ENCODE assay signal across 8 mouse cellular contexts in the genomic region with DNA sequence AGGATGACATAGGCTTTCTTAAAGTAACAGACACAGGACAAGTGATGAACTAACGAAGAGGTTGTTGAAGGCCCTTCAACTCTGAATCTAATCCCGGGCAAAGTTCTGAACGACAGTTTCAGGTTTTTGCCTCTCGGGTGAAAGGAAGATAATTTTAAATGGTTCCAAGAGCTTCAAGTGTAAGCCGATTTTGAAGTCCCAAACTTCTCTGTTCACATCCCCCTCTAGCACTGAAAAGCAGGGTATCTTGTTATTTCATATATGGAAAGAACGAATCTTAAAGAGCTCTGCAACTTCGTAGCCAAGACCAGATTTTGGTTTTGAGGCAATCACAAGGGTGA. TPM values are rescaled to one million over a fixed set of nuclear protein-coding genes. Genes with fewer than 3 reads are reported as not detected.
A peak's percentile ranks its signal among the peaks of the same experiment; 100 is the strongest.
DNase-seq lines count a peak whose midpoint lies in the region; ATAC-seq and TF ChIP-seq lines count a peak whose summit lies in the region.

No protein-coding gene starts in this region.

- no peak for TF ChIP-seq CTCF in heart, adult 2 months (IDR thresholded peaks at IDR 0.05)
- no peak for TF ChIP-seq CTCF in thymus, adult 2 months (IDR thresholded peaks at IDR 0.05; ENCODE audit: borderline replicate concordance, control insufficient read depth, extremely low read depth, insufficient read depth, low read length, poor library complexity)

- peaks cover 7% of the 10 kb centered on the region for H3K79me2 ChIP-seq in heart, adult 2 months (replicated peaks; ENCODE audit: control insufficient read depth, insufficient read depth, low read length)

- no peak for DNase-seq in heart, adult 2 months
- no peak for DNase-seq in heart, adult 18-20 months
- no peak for DNase-seq in thymus, adult 2 months
- no peak for DNase-seq in thymus, postnatal 4 days
- no peak for DNase-seq in liver, embryonic 13.5 days
- no peak for DNase-seq in urinary bladder, postnatal 4 days (ENCODE audit: low spot score in 2 of 2)
- DNase-seq in adrenal gland, postnatal 14 days, result no peak

- no peak for TF ChIP-seq POLR2A in heart, adult 2 months (IDR thresholded peaks at IDR 0.05; ENCODE audit: insufficient read depth, low read depth, low read length)
- no peak for TF ChIP-seq POLR2A in thymus, adult 2 months (IDR thresholded peaks at IDR 0.05; ENCODE audit: control insufficient read depth, extremely low read depth, insufficient read depth, low read length, poor library complexity)

- H3K36me3 ChIP-seq in heart, adult 2 months (ENCODE audit: control insufficient read depth, insufficient read depth, low read length), result no peaks in the 10 kb centered on the region
- H3K36me3 ChIP-seq in thymus, adult 2 months (ENCODE audit: control insufficient read depth, insufficient read depth, low read length), result peaks cover 20% of the 10 kb centered on the region
- H3K36me3 ChIP-seq in liver, embryonic 13.5 days, result peaks cover 66% of the 10 kb centered on the region

- peak overlapping the region; percentile 97 for H3K27ac ChIP-seq in heart, adult 2 months
- H3K27ac ChIP-seq in thymus, adult 2 months (ENCODE audit: control insufficient read depth, insufficient read depth, low read length), result peak overlapping the region; percentile 85
- peak overlapping the region; percentile 93 for H3K27ac ChIP-seq in liver, embryonic 13.5 days

- H3K4me2 ChIP-seq in liver, embryonic 13.5 days, result peak overlapping the region; percentile 99

- H3K27me3 ChIP-seq in heart, adult 2 months (ENCODE audit: control insufficient read depth, insufficient read depth, low read length), result no peaks in the 10 kb centered on the region
- no peaks in the 10 kb centered on the region for H3K27me3 ChIP-seq in thymus, adult 2 months (ENCODE audit: control insufficient read depth, insufficient read depth, low read length)
- no peaks in the 10 kb centered on the region for H3K27me3 ChIP-seq in liver, embryonic 13.5 days

- H3K4me3 ChIP-seq in heart, adult 2 months, result peak overlapping the region; percentile 94
- H3K4me3 ChIP-seq in thymus, adult 2 months (ENCODE audit: control insufficient read depth, insufficient read depth, low read length), result peak overlapping the region; percentile 92
- peak overlapping the region; percentile 79 for H3K4me3 ChIP-seq in liver, embryonic 13.5 days (replicated peaks)

- intact Hi-C loops in heart, adult 2 months (cut with DNase I), result loop anchor here (5.0 to 10.0 kb wide), 3 partner anchors 42 to 304 kb away; a partner anchor contains a TSS

- peaks cover 14% of the 10 kb centered on the region for H3K4me1 ChIP-seq in heart, adult 2 months (ENCODE audit: control insufficient read depth, insufficient read depth, low read length)
- peaks cover 42% of the 10 kb centered on the region for H3K4me1 ChIP-seq in thymus, adult 2 months (replicated peaks; ENCODE audit: control insufficient read depth, insufficient read depth, low read length)
- H3K4me1 ChIP-seq in liver, embryonic 13.5 days (replicated peaks), result peaks cover 76% of the 10 kb centered on the region

- ATAC-seq in liver, embryonic 13.5 days (ENCODE audit: low read depth), result no peak
- ATAC-seq in erythroid progenitor cell, adult 5-6 weeks (replicated peaks; ENCODE audit: low FRiP score, poor library complexity, severe bottlenecking), result no peak

- WGBS in heart, adult 2 months, result under 1% methylated on average over 7 of the region's 7 CpGs
- WGBS in thymus, adult 2 months, result 0% methylated on average over 7 of the region's 7 CpGs
- WGBS in liver, embryonic 13.5 days (ENCODE audit: insufficient replicate concordance), result under 1% methylated on average over 7 of the region's 7 CpGs

- H3K9me3 ChIP-seq in liver, embryonic 13.5 days (replicated peaks), result no peaks in the 10 kb centered on the region

- no peak for TF ChIP-seq EP300 in heart, adult 2 months (IDR thresholded peaks at IDR 0.05; ENCODE audit: insufficient read depth, low read depth, low read length)

- H3K9ac ChIP-seq in heart, adult 2 months (ENCODE audit: low read depth, low read length), result peak overlapping the region; percentile 64
- peak overlapping the region; percentile 94 for H3K9ac ChIP-seq in liver, embryonic 13.5 days

RNA-seq across cellular contexts. Expression of a gene that starts 0.3 kb away (rescaled TPM):
- total RNA-seq in heart, adult 2 months (2021), result 10 to 100 TPM; 17.5 to 18.6 TPM
- polyA plus RNA-seq in heart, adult 2 months (2012; rRNA removed), result 33.6 and 40.1 TPM in 2 replicates
- total RNA-seq in heart, adult 18-20 months (2021), result 10 to 100 TPM; 17.3 to 18.4 TPM
- 421 and 455 TPM in 2 replicates for polyA plus RNA-seq in thymus, adult 2 months (2012; rRNA removed)
- polyA plus RNA-seq in liver, embryonic 13.5 days (2015; fragmentation: Nextera tagmentation; extraction: Ambion mirVana), result 9.1 and 10.1 TPM in 2 replicates
- 31.4 and 61.3 TPM in 2 replicates for total RNA-seq in erythroid progenitor cell, adult 5-6 weeks (2015; ENCODE audit: low replicate concordance)
- 44.7 and 54.5 TPM in 2 replicates for total RNA-seq in erythroid progenitor cell, adult 5-6 weeks (2017; ENCODE audit: low replicate concordance)
- 75.1 and 78.4 TPM in 2 replicates for total RNA-seq in adrenal gland, postnatal 14 days (2021)

RNA-seq across cellular contexts. Expression of a gene that starts 0.5 kb away (rescaled TPM):
- total RNA-seq in heart, adult 2 months (2021), result 10 to 100 TPM; 20.8 to 23.2 TPM
- 31.5 and 31.9 TPM in 2 replicates for polyA plus RNA-seq in heart, adult 2 months (2012; rRNA removed)
- total RNA-seq in heart, adult 18-20 months (2021), result 10 to 100 TPM; 21.5 to 25.2 TPM
- 141 and 144 TPM in 2 replicates for polyA plus RNA-seq in thymus, adult 2 months (2012; rRNA removed)
- 13.8 and 15.9 TPM in 2 replicates for polyA plus RNA-seq in liver, embryonic 13.5 days (2015; fragmentation: Nextera tagmentation; extraction: Ambion mirVana)
- 12.2 and 13.7 TPM in 2 replicates for total RNA-seq in erythroid progenitor cell, adult 5-6 weeks (2015; ENCODE audit: low replicate concordance)
- total RNA-seq in erythroid progenitor cell, adult 5-6 weeks (2017; ENCODE audit: low replicate concordance), result 9.4 and 14.1 TPM in 2 replicates
- total RNA-seq in adrenal gland, postnatal 14 days (2021), result 50.4 and 51.2 TPM in 2 replicates

RNA-seq across cellular contexts. Expression of a gene that starts 15.1 kb away (rescaled TPM):
- total RNA-seq in heart, adult 2 months (2021), result not detected
- polyA plus RNA-seq in heart, adult 2 months (2012; rRNA removed), result not detected in 2 replicates
- total RNA-seq in heart, adult 18-20 months (2021), result not detected
- polyA plus RNA-seq in thymus, adult 2 months (2012; rRNA removed), result 0.97 and 1.0 TPM in 2 replicates
- 0.21 and 0.46 TPM in 2 replicates for polyA plus RNA-seq in liver, embryonic 13.5 days (2015; fragmentation: Nextera tagmentation; extraction: Ambion mirVana)
- total RNA-seq in erythroid progenitor cell, adult 5-6 weeks (2015; ENCODE audit: low replicate concordance), result not detected in 2 replicates
- not detected in 2 replicates for total RNA-seq in erythroid progenitor cell, adult 5-6 weeks (2017; ENCODE audit: low replicate concordance)
- total RNA-seq in adrenal gland, postnatal 14 days (2021), result not detected in 2 replicates

RNA-seq across cellular contexts. Expression of a gene that starts 25.6 kb away (rescaled TPM):
- total RNA-seq in heart, adult 2 months (2021), result 10 to 100 TPM; 19.9 to 23.5 TPM
- 37.7 and 39.9 TPM in 2 replicates for polyA plus RNA-seq in heart, adult 2 months (2012; rRNA removed)
- total RNA-seq in heart, adult 18-20 months (2021), result 10 to 100 TPM; 20.3 to 24.1 TPM
- 267 and 301 TPM in 2 replicates for polyA plus RNA-seq in thymus, adult 2 months (2012; rRNA removed)
- 23.3 and 24.6 TPM in 2 replicates for polyA plus RNA-seq in liver, embryonic 13.5 days (2015; fragmentation: Nextera tagmentation; extraction: Ambion mirVana)
- total RNA-seq in erythroid progenitor cell, adult 5-6 weeks (2015; ENCODE audit: low replicate concordance), result 97.7 and 126 TPM in 2 replicates
- 127 and 129 TPM in 2 replicates for total RNA-seq in erythroid progenitor cell, adult 5-6 weeks (2017; ENCODE audit: low replicate concordance)
- 56.4 and 64.0 TPM in 2 replicates for total RNA-seq in adrenal gland, postnatal 14 days (2021)

RNA-seq across cellular contexts. Expression of a gene that starts 37.1 kb away (rescaled TPM):
- 100 to 1,000 TPM; 128 to 137 TPM for total RNA-seq in heart, adult 2 months (2021)
- 100 and 121 TPM in 2 replicates for polyA plus RNA-seq in heart, adult 2 months (2012; rRNA removed)
- 100 to 1,000 TPM; 134 to 144 TPM for total RNA-seq in heart, adult 18-20 months (2021)
- polyA plus RNA-seq in thymus, adult 2 months (2012; rRNA removed), result 55.6 and 61.8 TPM in 2 replicates
- 105 and 111 TPM in 2 replicates for polyA plus RNA-seq in liver, embryonic 13.5 days (2015; fragmentation: Nextera tagmentation; extraction: Ambion mirVana)
- total RNA-seq in erythroid progenitor cell, adult 5-6 weeks (2015; ENCODE audit: low replicate concordance), result 176 and 250 TPM in 2 replicates
- 668 and 983 TPM in 2 replicates for total RNA-seq in erythroid progenitor cell, adult 5-6 weeks (2017; ENCODE audit: low replicate concordance)
- total RNA-seq in adrenal gland, postnatal 14 days (2021), result 29.1 and 29.3 TPM in 2 replicates
